Mouse (Mus musculus) olfactory bulb, adult 2 months (tissue): Measurements from ENCODE around the gene Cyp1a2. TPM values are rescaled to one million over a fixed set of nuclear protein-coding genes. Genes with fewer than 3 reads are reported as not detected.

Experiments used
- H3K27ac ChIP-seq: fragments of 200-500 bp; 2 replicates; pipeline ENCODE4 v1.5.1; 2012; ENCODE audit warnings: low read depth, low read length; ENCODE audit not compliant: insufficient read depth
- H3K4me1 ChIP-seq: fragments of 200-500 bp; 2 replicates; pipeline ENCODE4 v1.6.1; 2012; ENCODE audit warnings: low read length; ENCODE audit not compliant: control insufficient read depth, insufficient read depth
- H3K4me3 ChIP-seq: fragments of 200-500 bp; 2 replicates; pipeline ENCODE4 v1.5.1; 2012; ENCODE audit warnings: mild to moderate bottlenecking, low read depth, low read length, moderate library complexity; ENCODE audit not compliant: insufficient read depth
- CTCF ChIP-seq: fragments of 200-500 bp; IDR thresholded peaks from 2 replicates; pipeline ENCODE4 v1.5.1; 2012; ENCODE audit warnings: low read depth, mild to moderate bottlenecking, low read length, moderate library complexity; ENCODE audit not compliant: insufficient read depth
- POLR2A ChIP-seq: fragments of 200-500 bp; IDR thresholded peaks from 2 replicates; pipeline ENCODE4 v1.6.1; 2012; ENCODE audit warnings: mild to moderate bottlenecking, low read depth, low read length, moderate library complexity; ENCODE audit not compliant: insufficient read depth
- WGBS: fragments of 180-500 bp; shearing (Covaris S2); methylation state at CpG from one replicate; pipeline ENCODE4 v1.1.7; 2018; 5-methylcytosine and 5-hydroxymethylcytosine counted together
- polyA plus RNA-seq: library from polyadenylated mRNA; stranded (reverse); fragments of >200 nt; gene quantifications from 2 replicates; pipeline ENCODE4 v1.2.4, GENCODE M21; 2012; ENCODE audit warnings: low replicate concordance; ENCODE audit not compliant: missing spikeins, insufficient read depth, insufficient read length

Gene Cyp1a2
- polyA plus RNA-seq, 1 experiment = not detected

DNA sequence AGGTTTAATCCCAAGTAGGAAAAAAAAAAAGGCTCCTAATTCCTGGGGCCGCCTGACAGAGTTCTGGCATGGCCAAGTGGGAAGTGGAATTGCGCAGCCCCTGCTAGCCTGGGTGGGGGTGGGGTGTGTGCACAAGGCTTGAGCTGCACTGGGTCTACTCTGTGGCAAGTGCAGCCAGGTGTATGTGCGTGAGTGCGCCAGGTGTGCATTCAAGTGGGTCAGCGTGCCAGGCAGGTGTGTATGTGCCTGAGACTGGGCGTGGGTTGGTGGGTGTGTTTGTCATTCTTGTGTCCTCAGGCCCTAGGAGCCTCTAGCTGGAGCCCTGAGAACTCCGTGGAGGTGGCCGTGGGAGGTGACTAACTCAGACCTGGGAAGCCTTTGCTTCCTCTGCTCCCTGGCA lies 17.0 kb downstream of the Cyp1a2 start:
- H3K27ac ChIP-seq = no peak overlapping the region
- no peaks in the 10 kb centered on the region for H3K4me1 ChIP-seq
- WGBS = 92% methylated on average over 8 of the region's 8 CpGs
- H3K4me3 ChIP-seq = no peak overlapping the region
- TF ChIP-seq POLR2A = no peak
- TF ChIP-seq CTCF = no peak

GRCm38 (mm10) chr9:57664616-57665015 lies 18.9 kb downstream of the Cyp1a2 start:
- TF ChIP-seq POLR2A (no peak), CTCF (no peak)
- WGBS = 66% methylated on average over 7 of the region's 7 CpGs
- Histone ChIP-seq H3K27ac (no peak overlapping the region), H3K4me1 (no peaks in the 10 kb centered on the region), H3K4me3 (no peak overlapping the region)

DNA sequence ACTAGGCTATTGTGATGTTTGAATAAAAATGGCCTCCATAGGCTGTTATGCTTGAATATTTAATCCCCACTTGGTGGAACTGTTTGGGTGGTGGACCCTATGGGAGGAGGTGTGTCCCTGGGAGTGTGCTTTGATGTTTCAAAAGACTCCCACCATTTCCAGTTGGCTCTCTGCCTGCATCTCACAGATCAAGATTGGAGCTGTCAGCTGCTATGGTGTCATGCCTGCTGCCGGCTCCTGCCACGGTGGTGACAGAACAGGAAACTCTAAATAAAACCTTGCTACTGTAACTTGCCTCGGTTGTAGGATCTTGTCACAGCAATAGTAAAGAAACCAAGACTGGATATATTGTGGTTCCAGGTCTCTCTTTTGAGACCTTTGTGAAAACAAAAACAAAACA lies 22.0 kb downstream of the Cyp1a2 start:
- 52% methylated on average over 3 of the region's 3 CpGs for WGBS
- Histone ChIP-seq H3K4me3 (no peak overlapping the region), H3K27ac (no peak overlapping the region), H3K4me1 (no peaks in the 10 kb centered on the region)
- no peak for TF ChIP-seq CTCF
- no peak for TF ChIP-seq POLR2A

DNA sequence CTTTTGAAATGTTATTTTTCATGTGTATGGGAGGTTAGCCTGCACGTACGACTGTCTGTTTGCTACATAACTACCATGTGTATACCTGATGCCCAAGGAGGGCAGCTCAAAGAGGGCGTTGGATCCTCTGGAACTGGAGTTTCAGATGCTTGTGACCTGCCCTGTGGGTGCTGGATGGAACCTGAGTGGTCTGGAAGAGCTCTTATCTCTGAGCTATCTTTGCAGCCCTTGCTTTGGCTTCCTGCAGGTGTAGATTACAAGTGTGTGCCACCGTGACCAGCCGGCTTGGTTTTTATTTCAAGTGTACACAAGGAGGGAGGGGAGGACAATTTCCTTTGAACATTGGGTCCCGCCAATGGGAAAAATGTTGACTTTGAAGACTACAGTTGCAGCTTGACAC lies 23.0 kb downstream of the Cyp1a2 start:
- Histone ChIP-seq H3K27ac (no peak overlapping the region), H3K4me3 (no peak overlapping the region), H3K4me1 (peaks cover 3% of the 10 kb centered on the region)
- 88% methylated on average over 6 of the region's 6 CpGs for WGBS
- TF ChIP-seq POLR2A (no peak), CTCF (no peak)

GRCm38 (mm10) chr9:57659774-57660173 lies 23.7 kb downstream of the Cyp1a2 start:
- Histone ChIP-seq H3K4me3 (no peak overlapping the region), H3K4me1 (peaks cover 3% of the 10 kb centered on the region), H3K27ac (no peak overlapping the region)
- WGBS = 26% methylated on average over 4 of the region's 4 CpGs
- TF ChIP-seq CTCF = no peak
- no peak for TF ChIP-seq POLR2A

GRCm38 (mm10) chr9:57658970-57659369 lies 24.5 kb downstream of the Cyp1a2 start:
- Histone ChIP-seq H3K4me3 (no peak overlapping the region), H3K4me1 (peaks cover 3% of the 10 kb centered on the region), H3K27ac (no peak overlapping the region)
- TF ChIP-seq CTCF (no peak), POLR2A (no peak)
- 91% methylated on average over 4 of the region's 4 CpGs for WGBS

- peaks cover 3% of the 10 kb centered on the region for H3K4me1 ChIP-seq
- H3K4me3 ChIP-seq = no peak overlapping the region
- H3K27ac ChIP-seq = no peak overlapping the region
- no peak for TF ChIP-seq POLR2A
- TF ChIP-seq CTCF = no peak
- 59% methylated on average over 4 of the region's 4 CpGs for WGBS
Observed at GRCm38 (mm10) chr9:57657843-57658242, 25.7 kb downstream of the Cyp1a2 start.

GRCm38 (mm10) chr9:57656631-57657350 lies 26.7 kb downstream of the Cyp1a2 start:
- no peak overlapping the region for H3K27ac ChIP-seq
- TF ChIP-seq POLR2A (no peak), CTCF (no peak)
- no peak overlapping the region for H3K4me3 ChIP-seq
- 82% methylated on average over 19 of the region's 19 CpGs for WGBS
- H3K4me1 ChIP-seq = peaks cover 3% of the 10 kb centered on the region

DNA sequence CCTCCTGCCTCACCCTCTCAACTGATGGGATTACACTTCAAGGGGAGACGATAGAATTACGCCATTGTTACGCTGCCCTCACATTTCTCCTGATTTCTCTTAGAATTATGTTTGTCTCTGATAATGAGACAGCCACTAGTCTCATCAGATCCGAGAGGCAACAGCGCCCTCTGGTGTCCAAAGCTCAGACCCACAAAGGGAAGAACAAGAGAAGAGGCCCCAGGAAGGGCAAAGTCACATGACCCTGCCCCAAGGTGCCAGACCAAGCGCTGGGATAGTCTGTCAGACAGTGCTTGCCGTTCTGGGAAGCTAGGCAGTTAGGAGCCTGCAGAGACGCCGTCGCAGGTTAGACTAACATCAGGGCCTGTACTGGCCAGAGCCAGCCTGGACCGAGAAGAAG lies 27.8 kb downstream of the Cyp1a2 start:
- no peak overlapping the region for H3K4me3 ChIP-seq
- peaks cover 8% of the 10 kb centered on the region for H3K4me1 ChIP-seq
- WGBS = 3% methylated on average over 11 of the region's 11 CpGs
- no peak overlapping the region for H3K27ac ChIP-seq
- TF ChIP-seq CTCF (peak; percentile 59), POLR2A (no peak)
